Mouse (Mus musculus): ENCODE results near the gene Taf6l.

GRCm38 (mm10) chr19:8736160-8736467, 50.1 kb downstream of the Taf6l start:
- TF ChIP-seq CTCF (IDR thresholded peaks at IDR 0.05) (no peak), EP300 (IDR thresholded peaks at IDR 0.05) (no peak)

Data from lung, postnatal 0 days (tissue).